Mouse (Mus musculus) gastrocnemius, adult 18-20 months (tissue): Measurements from ENCODE around the gene Tmem248. TPM values are rescaled to one million over a fixed set of nuclear protein-coding genes. Genes with fewer than 3 reads are reported as not detected.

ENCODE experiments used
- DNase-seq: peaks from one replicate; pipeline ENCODE4 v3.0.0; 2021; ENCODE audit warnings: low spot score
- total RNA-seq, 2 experiments: library from RNA; stranded (reverse); gene quantifications; 2 replicates each; pipeline ENCODE4 v1.2.3; 2021

Gene Tmem248
- total RNA-seq, 2 experiments from 2014 or later = 43.4 to 44.3 TPM

GRCm38 (mm10) chr5:130200233-130201029 is 16.4 kb upstream of the Tmem248 start:
- DNase-seq = no peak

GRCm38 (mm10) chr5:130203948-130204347 is 12.9 kb upstream of the Tmem248 start:
- no peak for DNase-seq

GRCm38 (mm10) chr5:130204560-130204959 is 12.3 kb upstream of the Tmem248 start:
- no peak for DNase-seq

GRCm38 (mm10) chr5:130205441-130206023 is 11.3 kb upstream of the Tmem248 start:
- DNase-seq = no peak

- DNase-seq = no peak
Observed at GRCm38 (mm10) chr5:130207299-130207698, 9.6 kb upstream of the Tmem248 start.

GRCm38 (mm10) chr5:130212956-130213355 is 3.9 kb upstream of the Tmem248 start:
- DNase-seq = no peak

GRCm38 (mm10) chr5:130217406-130217805 is 525 bp downstream of the Tmem248 start:
- DNase-seq = no peak

- no peak for DNase-seq
Observed at GRCm38 (mm10) chr5:130218336-130218735, 1.5 kb downstream of the Tmem248 start.

GRCm38 (mm10) chr5:130221316-130221715 is 4.4 kb downstream of the Tmem248 start:
- no peak for DNase-seq

GRCm38 (mm10) chr5:130221760-130222145 is 4.9 kb downstream of the Tmem248 start:
- no peak for DNase-seq

- DNase-seq = peak; percentile 95
Observed at GRCm38 (mm10) chr5:130222146-130223004, 5.5 kb downstream of the Tmem248 start.

GRCm38 (mm10) chr5:130226790-130227189 is 9.9 kb downstream of the Tmem248 start:
- DNase-seq = no peak

- no peak for DNase-seq
Observed at GRCm38 (mm10) chr5:130228120-130228519, 11.2 kb downstream of the Tmem248 start.

- no peak for DNase-seq
Observed at GRCm38 (mm10) chr5:130236302-130236701, 19.4 kb downstream of the Tmem248 start.

GRCm38 (mm10) chr5:130239236-130239635 is 22.4 kb downstream of the Tmem248 start:
- DNase-seq = no peak

- DNase-seq = no peak
Observed at GRCm38 (mm10) chr5:130239856-130240255, 23.0 kb downstream of the Tmem248 start.

GRCm38 (mm10) chr5:130241426-130241825 is 24.5 kb downstream of the Tmem248 start:
- peak; percentile 51 for DNase-seq

GRCm38 (mm10) chr5:130247823-130248222 is 30.9 kb downstream of the Tmem248 start:
- DNase-seq = no peak

GRCm38 (mm10) chr5:130254164-130255016 is 37.5 kb downstream of the Tmem248 start:
- peak; percentile 42 for DNase-seq

- DNase-seq = peak; percentile 98
Observed at GRCm38 (mm10) chr5:130255017-130255720, 38.3 kb downstream of the Tmem248 start, which contains the start of the genes Sbds and Tyw1. Sbds (minus strand) TSS chr5:130255530. Tyw1 (plus strand) TSS chr5:130255619.
